Mouse (Mus musculus) heart, embryonic 14.5 days (tissue): ENCODE data around the gene E130114P18Rik. TPM values are rescaled to one million over a fixed set of nuclear protein-coding genes. Genes with fewer than 3 reads are reported as not detected.

Source experiments
- ATAC-seq: fragments of 200-750 bp; cut with Nextera tagmentation; 2 replicates; pipeline ENCODE4 v1.8.0; 2017; ENCODE audit warnings: low read depth, moderate TSS enrichment; ENCODE audit not compliant: insufficient number of reproducible peaks, insufficient read depth, low FRiP score
- H3K27ac ChIP-seq, 2 experiments: fragments of 200-500 bp in 1 of 2; fragments of 300-500 bp in 1 of 2; sonication (generic) in 1 of 2; replicated peaks in 1 of 2; 2 replicates each; pipeline ENCODE4 v1.5.1; 2012 to 2014; ENCODE audit warnings: low read depth in 2 of 2, low read length in 2 of 2, control low read depth in 1 of 2, mild to moderate bottlenecking in 1 of 2, mixed read lengths in 1 of 2; ENCODE audit not compliant: control insufficient read depth in 1 of 2, insufficient read depth in 1 of 2
- H3K27me3 ChIP-seq: fragments of 300-500 bp; sonication (generic); 2 replicates; pipeline ENCODE4 v1.6.1; 2014; ENCODE audit warnings: mild to moderate bottlenecking, low read length, control low read depth; ENCODE audit not compliant: control insufficient read depth, insufficient read depth
- H3K36me3 ChIP-seq: fragments of 300-500 bp; sonication (generic); 2 replicates; pipeline ENCODE4 v1.6.1; 2014; ENCODE audit warnings: mild to moderate bottlenecking, control low read depth, low read length, mixed read lengths; ENCODE audit not compliant: control insufficient read depth, insufficient read depth
- H3K4me1 ChIP-seq, 2 experiments: fragments of 200-500 bp in 1 of 2; fragments of 300-500 bp in 1 of 2; sonication (generic) in 1 of 2; 2 replicates each; pipeline ENCODE4 v1.6.1; 2012 to 2014; ENCODE audit warnings: low read length in 2 of 2, control low read depth in 1 of 2, mixed read lengths in 1 of 2; ENCODE audit not compliant: control insufficient read depth in 2 of 2, insufficient read depth in 2 of 2
- H3K4me2 ChIP-seq: fragments of 300-500 bp; sonication (generic); 2 replicates; pipeline ENCODE4 v1.6.1; 2014; ENCODE audit warnings: mild to moderate bottlenecking, low read length
- H3K4me3 ChIP-seq, 2 experiments: fragments of 200-500 bp in 1 of 2; fragments of 300-500 bp in 1 of 2; sonication (generic) in 1 of 2; 2 replicates each; pipeline ENCODE4 v1.5.1; 2012 to 2014; ENCODE audit warnings: low read length in 2 of 2, mild to moderate bottlenecking in 2 of 2, control low read depth in 1 of 2, low read depth in 1 of 2, moderate library complexity in 1 of 2; ENCODE audit not compliant: control insufficient read depth in 1 of 2, insufficient read depth in 1 of 2
- H3K9ac ChIP-seq: fragments of 300-500 bp; sonication (generic); 2 replicates; pipeline ENCODE4 v1.6.1; 2014; ENCODE audit warnings: mild to moderate bottlenecking, low read length
- H3K9me3 ChIP-seq: fragments of 300-500 bp; sonication (generic); 2 replicates; pipeline ENCODE4 v1.6.1; 2016; ENCODE audit warnings: low read length, control low read depth; ENCODE audit not compliant: control insufficient read depth
- WGBS: fragments of 180-500 bp; shearing (Covaris S2); extraction: QIAGEN DNeasy Blood & Tissue Kit; methylation state at CpG from one replicate; pipeline ENCODE4 v1.1.7; 2014; 5-methylcytosine and 5-hydroxymethylcytosine counted together
- polyA plus RNA-seq: library from polyadenylated mRNA; unstranded; fragments of >200 nt; fragmentation: Nextera tagmentation; extraction: Ambion mirVana; gene quantifications from 2 replicates; pipeline ENCODE4 v1.2.1, GENCODE M21; 2014

Gene E130114P18Rik
- polyA plus RNA-seq, 1 experiment from 2014 or later = 0.59 TPM

- ATAC-seq = no peak
- H3K36me3 ChIP-seq = no peaks in the 10 kb centered on the region
- H3K4me1 ChIP-seq = no peaks in the 10 kb centered on the region
- no peak overlapping the region for H3K4me3 ChIP-seq
- H3K9me3 ChIP-seq = no peaks in the 10 kb centered on the region
- no peak overlapping the region for H3K9ac ChIP-seq
- H3K27ac ChIP-seq = no peak overlapping the region
- no peak overlapping the region for H3K4me2 ChIP-seq
- WGBS = 83% methylated on average over 6 of the region's 6 CpGs
- H3K27me3 ChIP-seq = no peaks in the 10 kb centered on the region
Observed at GRCm38 (mm10) chr4:97729999-97730398, 47.9 kb downstream of the E130114P18Rik start.

- H3K4me2 ChIP-seq = no peak overlapping the region
- ATAC-seq = no peak
- no peaks in the 10 kb centered on the region for H3K4me1 ChIP-seq
- no peak overlapping the region for H3K4me3 ChIP-seq
- no peaks in the 10 kb centered on the region for H3K27me3 ChIP-seq
- H3K9ac ChIP-seq = no peak overlapping the region
- H3K36me3 ChIP-seq = no peaks in the 10 kb centered on the region
- H3K9me3 ChIP-seq = no peaks in the 10 kb centered on the region
- WGBS = 75% methylated on average over 4 of the region's 4 CpGs
- no peak overlapping the region for H3K27ac ChIP-seq
Observed at GRCm38 (mm10) chr4:97728520-97728919, 49.4 kb downstream of the E130114P18Rik start.

DNA sequence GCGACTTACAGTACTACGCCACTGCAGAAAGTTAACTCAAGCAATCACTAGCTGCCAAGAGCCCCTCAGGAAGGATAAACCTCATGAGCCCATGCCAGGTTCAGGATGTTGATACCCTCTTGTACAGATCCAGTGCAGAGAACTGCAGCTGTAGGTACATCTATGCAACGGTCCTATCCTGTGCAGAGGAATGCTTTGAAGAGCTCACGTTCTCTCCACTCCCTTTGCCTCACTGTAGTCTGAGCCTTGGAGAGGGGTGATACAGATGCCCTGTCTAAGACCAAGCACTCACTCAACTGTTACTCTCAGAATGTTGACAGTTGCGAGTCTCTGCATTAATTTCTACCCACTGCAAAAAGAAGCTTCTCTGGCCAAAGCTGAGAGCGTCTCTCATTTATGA lies 54.5 kb downstream of the E130114P18Rik start:
- WGBS = 79% methylated on average over 6 of the region's 6 CpGs
- Histone ChIP-seq H3K9ac (no peak overlapping the region), H3K4me3 (no peak overlapping the region), H3K4me2 (no peak overlapping the region), H3K4me1 (no peaks in the 10 kb centered on the region), H3K27ac (no peak overlapping the region), H3K36me3 (no peaks in the 10 kb centered on the region), H3K27me3 (no peaks in the 10 kb centered on the region), H3K9me3 (no peaks in the 10 kb centered on the region)
- no peak for ATAC-seq

GRCm38 (mm10) chr4:97722666-97723065 lies 55.2 kb downstream of the E130114P18Rik start:
- Histone ChIP-seq H3K4me1 (no peaks in the 10 kb centered on the region), H3K4me2 (no peak overlapping the region), H3K9me3 (no peaks in the 10 kb centered on the region), H3K4me3 (no peak overlapping the region), H3K27me3 (no peaks in the 10 kb centered on the region), H3K36me3 (no peaks in the 10 kb centered on the region), H3K9ac (no peak overlapping the region), H3K27ac (no peak overlapping the region)
- no peak for ATAC-seq
- WGBS = 75% methylated on average over 10 of the region's 10 CpGs

GRCm38 (mm10) chr4:97714616-97715015 lies 63.3 kb downstream of the E130114P18Rik start:
- Histone ChIP-seq H3K27ac (no peak overlapping the region), H3K4me2 (no peak overlapping the region), H3K4me3 (no peak overlapping the region), H3K9me3 (no peaks in the 10 kb centered on the region), H3K4me1 (peaks cover 3 to 5% of the 10 kb centered on the region in 2 experiments; a peak in 2 of 4 replicates), H3K9ac (no peak overlapping the region), H3K27me3 (no peaks in the 10 kb centered on the region), H3K36me3 (no peaks in the 10 kb centered on the region)
- ATAC-seq = no peak
- WGBS = 54% methylated on average over 6 of the region's 6 CpGs

GRCm38 (mm10) chr4:97714101-97714615 lies 63.7 kb downstream of the E130114P18Rik start:
- Histone ChIP-seq H3K9ac (no peak overlapping the region), H3K27me3 (no peaks in the 10 kb centered on the region), H3K36me3 (no peaks in the 10 kb centered on the region), H3K27ac (no peak overlapping the region), H3K4me3 (no peak overlapping the region), H3K4me1 (peaks cover 3 to 5% of the 10 kb centered on the region in 2 experiments; a peak in 2 of 4 replicates), H3K9me3 (no peaks in the 10 kb centered on the region), H3K4me2 (no peak overlapping the region)
- 79% methylated on average over 6 of the region's 6 CpGs for WGBS
- ATAC-seq = no peak

- no peak overlapping the region for H3K4me2 ChIP-seq
- H3K27me3 ChIP-seq = no peaks in the 10 kb centered on the region
- WGBS = 44% methylated on average over 1 of the region's 1 CpGs
Observed at GRCm38 (mm10) chr4:97712547-97712946, 65.3 kb downstream of the E130114P18Rik start.

More at GRCm38 (mm10) chr4:97712547-97712946, 65.3 kb downstream of the E130114P18Rik start:
- no peak overlapping the region for H3K9ac ChIP-seq
- H3K36me3 ChIP-seq = no peaks in the 10 kb centered on the region
- no peak for ATAC-seq
- no peaks in the 10 kb centered on the region for H3K9me3 ChIP-seq
- no peak overlapping the region for H3K4me3 ChIP-seq
- peaks cover 3 to 5% of the 10 kb centered on the region in 2 experiments; a peak in 2 of 4 replicates for H3K4me1 ChIP-seq
- H3K27ac ChIP-seq = no peak overlapping the region
